Mouse (Mus musculus) c-Kit-positive CD71-positive TER-119-negative erythroid progenitor cells, embryonic 14.5 days (primary cell): ENCODE results near the gene Cntnap5a.

Experiments used
- DNase-seq: peaks from one replicate; pipeline ENCODE4 v3.0.0-alpha.2; 2013; ENCODE audit warnings: low read depth

The Cntnap5a gene

DNA sequence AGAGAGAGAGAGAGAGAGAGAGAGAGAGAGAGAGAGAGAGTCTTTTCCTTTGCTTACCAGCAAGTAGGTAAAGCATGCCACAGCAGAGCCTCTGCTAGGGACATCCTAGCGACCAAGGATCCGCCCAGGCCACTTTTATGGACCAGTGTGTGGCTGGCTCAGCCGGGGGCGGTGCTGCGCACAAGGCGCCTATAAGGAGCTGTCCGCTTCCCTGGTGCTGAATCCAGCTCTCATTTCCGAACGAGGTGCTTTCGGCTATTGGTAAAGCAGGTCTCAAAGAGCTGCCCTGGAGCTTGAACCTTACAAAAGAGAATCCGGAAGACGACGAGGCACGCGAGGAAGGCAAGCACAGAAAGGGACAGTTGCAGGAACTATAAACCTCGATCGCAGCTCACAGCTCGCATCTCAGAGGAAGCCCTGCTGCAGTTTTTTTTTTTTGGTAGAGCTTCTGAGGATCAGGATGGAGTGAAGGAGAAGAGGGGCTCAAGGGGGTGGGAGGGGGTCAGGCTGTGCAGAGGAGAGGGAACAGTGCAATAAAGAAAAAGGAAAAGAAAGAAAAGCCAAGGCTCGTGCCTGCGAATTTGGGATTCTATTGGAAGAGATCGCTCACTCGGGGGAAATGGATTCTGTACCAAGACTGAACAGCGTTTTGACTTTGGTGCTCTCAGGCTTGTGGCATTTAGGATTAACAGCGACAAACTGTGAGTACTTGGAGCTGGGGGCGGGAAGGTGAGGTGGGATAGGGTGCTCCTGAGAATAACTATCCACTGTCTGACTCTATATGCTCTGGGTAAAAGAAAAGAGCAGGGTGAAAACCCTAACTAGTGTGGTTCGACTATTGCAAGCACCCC, at the start of gene Cntnap5a:
Gene Cntnap5a, plus strand, starts transcription at position 239 of the 851 bp plus-strand sequence.
- no peak for DNase-seq

DNA sequence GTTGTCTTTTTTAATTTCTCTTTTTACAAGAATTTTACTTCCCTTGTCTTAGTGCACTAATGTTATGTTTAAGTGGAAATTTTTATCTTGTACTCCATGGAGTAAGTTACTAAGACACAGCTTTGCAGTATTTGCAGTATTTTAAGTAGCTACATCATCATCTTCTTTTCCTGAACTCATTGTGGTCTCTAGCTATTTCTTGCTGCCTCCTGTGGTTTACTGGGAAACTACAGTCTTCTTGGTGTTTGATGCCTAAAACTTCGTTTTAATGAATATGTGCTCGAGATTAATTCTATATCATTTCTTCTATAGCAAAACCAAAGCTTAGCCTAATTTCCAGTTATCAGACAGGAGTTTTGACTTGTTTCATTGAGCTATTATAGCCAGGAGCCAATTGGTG, 37.6 kb upstream of the Cntnap5a start:
- no peak for DNase-seq

DNA sequence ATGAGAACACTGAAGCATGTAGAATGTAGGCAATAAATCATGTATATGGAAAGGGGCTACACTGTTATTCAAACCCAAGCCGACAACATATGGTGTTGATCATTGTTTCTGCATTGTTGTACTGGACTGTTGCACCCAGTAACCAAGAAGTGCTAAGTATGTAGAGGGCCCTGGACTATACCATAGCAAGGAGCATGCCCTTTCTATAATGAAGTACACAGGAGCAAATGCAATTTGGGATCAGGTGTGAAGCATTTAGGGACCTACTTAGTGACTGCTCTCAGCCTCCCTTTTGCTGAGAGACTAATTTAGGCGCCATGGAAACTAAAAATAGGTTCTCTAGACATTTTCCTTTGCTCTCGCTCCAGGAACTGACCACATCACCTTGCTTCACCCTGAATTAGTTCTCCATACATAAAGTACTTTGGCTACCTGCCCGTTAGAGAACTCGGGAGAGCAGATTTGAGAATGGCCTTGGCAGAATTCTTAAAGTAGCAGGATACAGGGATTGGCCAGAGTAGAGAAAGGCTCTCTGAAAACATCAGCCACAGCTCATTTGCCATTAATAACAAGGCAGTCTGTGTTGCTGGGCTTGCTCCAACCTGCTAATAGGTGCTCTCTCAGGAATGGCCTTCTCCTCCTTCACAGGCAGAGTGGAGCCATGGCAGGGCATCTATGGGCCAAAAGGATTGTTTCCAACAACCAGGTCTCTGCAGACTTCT, 26.1 kb upstream of the Cntnap5a start:
- DNase-seq, result no peak

DNA sequence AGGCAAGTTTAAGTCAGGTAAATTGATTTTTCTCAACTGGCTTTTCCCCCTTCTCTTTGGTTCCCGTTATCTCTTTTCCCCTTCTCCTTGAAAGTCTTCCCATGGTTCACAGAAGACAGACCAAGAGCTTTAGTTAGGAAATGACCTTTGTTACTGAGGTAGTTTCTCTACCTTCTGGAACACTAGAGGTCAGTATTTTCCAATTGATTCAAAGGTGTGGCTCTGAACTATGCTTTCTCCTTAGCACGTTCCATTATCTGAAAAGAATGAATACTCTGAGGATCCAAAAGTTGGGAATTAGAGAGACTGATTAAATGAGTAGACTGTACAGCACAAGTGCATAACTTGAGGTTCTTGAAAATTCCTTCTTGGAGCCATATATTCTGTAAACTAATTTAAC, 1.9 kb downstream of the Cntnap5a start:
- DNase-seq, result no peak

DNA sequence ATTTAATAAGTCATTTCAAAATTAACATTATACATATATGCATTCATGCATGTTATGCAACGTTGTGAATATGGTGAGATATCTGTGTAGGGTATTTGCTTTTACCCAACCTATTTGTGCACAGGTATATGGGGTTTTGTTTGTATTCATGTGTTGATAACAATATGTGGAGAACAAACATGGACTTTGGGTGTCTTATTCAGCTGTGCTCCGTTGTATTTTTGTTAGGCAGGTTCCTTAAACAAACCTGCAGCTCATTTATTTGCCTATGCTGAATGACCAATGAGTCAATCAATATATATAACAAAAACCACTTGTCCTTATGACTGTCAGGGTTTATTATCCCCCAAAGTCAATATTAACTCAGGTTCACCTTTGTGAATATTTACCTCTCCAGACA, 15.2 kb downstream of the Cntnap5a start:
- no peak for DNase-seq

DNA sequence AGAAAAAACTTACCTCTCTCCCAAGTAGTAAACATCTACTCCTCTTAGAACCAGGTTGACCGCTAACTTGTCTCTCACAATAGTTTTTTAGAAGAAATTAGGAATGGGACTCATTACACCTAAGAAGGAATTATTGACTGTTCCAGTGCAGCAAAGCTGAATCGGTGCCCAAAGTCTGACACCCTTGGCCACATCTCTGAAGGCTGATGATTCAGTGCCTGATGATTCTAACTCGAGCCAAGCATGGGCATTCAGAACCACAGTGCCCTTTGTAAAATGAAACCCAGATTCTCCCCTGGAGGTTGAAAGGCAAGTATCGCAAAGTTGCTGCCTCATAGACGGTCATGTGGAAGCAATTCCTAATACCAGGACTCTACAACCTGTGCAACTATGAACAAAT, 58.0 kb downstream of the Cntnap5a start:
- DNase-seq, result no peak

DNA sequence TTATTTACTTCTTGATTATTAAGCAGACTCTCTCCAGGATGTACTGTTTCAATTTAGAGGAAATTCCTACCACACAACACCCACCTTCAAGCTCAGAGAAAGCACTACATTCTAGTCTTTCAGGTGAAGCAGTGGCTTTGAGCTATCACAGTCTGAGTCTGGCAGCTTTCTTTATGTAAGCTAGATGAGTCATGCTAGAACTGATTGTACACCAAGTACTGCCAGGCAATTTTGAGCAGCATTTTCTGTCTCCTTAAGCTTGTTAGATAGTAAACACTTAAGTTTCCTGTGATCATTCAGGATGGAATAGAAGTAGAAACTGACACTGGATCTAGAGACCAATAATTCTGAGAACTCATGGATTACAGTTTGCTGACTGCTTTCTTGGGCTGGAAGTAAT, 61.0 kb downstream of the Cntnap5a start:
- no peak for DNase-seq

DNA sequence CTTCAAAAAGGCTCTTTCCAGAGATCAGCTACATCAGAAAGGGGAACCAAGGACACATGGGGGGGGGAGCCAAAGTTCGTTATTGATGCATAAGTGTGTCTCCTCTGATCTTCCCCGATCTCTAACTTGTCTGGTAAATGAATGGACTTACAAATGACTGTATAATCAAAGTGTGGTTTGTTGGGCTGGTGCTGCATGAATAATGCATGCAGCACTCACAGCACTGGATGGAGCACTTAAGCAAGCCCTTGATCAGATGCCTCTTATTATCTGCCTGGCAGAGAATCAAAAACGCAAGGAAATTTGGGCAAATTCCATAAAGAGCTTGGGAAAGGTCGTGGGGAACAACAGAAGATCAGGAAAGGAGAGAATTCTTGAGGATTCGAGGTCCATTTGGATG, 100.2 kb downstream of the Cntnap5a start:
- DNase-seq, result no peak

DNA sequence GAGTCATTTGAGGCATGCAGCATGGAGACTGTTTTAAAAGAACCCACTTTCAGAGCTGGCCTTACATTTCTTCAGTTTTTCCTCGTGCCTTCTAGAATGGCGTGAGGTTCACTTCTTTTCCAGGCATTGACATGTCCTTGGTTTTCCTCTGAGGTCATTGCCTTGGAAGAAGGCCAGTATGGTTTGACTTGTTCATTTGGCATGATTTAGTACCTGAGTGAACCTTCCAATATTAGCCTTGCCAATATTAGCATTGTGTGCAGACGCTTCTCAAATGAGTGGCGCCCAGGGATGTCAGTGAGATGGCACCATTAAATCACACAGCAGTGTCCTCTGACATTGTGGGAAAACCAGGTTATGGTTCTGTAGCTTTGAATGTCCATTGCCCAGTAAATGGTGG, 158.0 kb downstream of the Cntnap5a start:
- DNase-seq, result no peak

DNA sequence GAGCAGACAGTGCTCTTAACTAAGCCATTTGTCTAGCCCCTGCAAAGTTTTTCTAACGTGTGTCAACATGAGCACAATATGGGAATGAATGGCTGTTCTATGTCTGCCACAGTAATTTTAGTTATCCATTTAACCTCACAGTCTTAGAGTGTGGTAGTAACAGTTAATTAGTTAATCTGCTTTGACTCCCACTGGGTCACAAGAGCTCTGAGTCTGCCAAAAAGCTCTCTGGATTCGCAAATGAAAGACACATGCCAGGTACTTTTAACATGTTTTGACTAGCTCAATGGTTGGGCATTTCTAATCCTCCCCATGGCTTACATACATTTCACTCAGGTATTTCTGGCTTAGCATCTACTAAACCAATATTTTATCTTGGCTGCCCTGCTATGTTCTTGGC, 163.0 kb downstream of the Cntnap5a start:
- DNase-seq, result no peak

DNA sequence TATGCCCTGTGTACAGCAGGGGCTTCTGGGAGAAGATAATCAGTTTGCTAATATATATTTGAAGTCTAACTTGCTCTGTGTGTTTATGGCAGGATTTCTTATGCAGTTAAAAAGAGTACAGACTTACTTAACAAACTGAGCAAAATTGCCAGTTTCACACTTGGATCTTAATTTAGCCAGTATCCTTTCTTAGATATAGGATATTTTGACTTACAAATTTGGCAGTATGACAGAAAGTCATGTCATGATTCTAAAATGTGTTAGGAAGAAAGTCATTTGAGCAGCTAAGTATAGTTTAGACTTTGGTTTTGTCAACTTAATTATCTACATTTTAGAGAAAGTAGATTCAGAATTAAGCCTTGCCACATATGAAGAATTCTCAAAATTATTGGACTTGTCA, 167.7 kb downstream of the Cntnap5a start:
- DNase-seq, result no peak

DNA sequence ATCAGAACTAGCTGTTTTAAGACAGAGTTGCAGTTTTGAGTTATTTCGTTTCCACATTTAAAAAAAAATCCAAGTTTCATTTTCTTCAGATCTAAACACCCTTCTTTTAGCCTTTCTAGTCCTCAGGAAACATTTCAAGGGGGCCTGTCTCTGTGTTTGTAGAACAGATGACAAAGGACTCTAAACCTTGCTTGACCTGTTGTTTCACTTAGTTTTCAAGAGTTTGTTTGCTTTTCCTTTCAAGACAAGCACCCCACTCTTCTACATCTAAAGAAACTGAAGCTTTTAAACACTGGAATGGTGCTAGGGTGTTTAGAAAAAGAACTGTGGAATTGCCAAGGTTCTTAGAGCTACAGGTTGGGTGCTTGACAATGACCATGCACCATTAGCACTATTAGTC, 233.8 kb downstream of the Cntnap5a start:
- DNase-seq, result no peak

DNA sequence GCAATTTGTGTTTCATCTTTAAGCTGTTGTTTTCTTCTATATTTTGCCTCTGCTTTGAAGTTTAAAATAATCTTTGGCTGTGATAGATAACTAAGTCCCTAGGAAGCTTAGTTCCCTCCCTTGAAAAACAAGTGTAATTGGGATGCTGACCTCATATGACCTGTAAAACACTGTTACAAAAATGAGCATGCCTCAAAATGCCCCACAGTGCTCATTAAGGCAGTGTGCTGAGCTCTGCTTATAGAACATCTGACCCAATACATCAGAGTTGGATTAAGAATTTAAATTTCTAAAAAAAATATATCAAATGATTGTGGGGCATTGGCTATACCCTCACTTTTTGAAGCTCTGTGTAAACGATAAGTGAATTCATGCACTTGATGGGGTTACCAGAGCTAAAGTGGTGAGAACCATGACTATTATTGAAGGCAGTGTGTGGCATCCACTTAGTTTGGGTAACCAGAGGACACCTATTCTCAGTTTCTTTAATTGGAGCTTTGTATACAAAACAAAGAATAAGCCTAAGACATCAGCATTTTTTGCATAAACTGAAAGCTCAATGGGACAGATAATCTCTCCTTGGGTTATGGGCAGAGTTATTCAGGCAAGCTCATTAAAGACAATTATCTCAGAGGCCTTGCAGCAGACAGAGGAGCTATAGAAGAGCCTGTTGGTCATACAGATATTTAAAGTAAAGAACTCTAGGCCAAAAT, 241.6 kb downstream of the Cntnap5a start:
- DNase-seq, result no peak

DNA sequence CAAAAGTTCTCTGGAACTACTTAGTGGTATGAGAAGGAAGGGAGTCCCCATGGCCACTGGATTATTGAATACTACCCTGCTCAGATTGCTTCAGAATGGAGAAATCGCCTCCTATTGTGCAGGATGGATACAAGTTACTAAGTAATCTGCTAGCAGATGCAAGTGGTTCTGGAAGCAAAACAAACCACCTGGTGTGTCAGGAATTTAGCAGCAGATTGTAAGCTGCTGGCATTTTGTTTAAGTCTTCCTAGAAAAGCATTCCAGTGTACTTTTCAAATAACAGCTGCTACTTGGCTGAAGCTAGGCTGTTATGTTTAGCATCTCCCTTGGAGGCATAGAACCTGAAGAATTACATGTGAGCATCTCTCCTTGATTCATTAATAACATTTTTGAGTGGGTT, 247.5 kb downstream of the Cntnap5a start:
- DNase-seq, result no peak

DNA sequence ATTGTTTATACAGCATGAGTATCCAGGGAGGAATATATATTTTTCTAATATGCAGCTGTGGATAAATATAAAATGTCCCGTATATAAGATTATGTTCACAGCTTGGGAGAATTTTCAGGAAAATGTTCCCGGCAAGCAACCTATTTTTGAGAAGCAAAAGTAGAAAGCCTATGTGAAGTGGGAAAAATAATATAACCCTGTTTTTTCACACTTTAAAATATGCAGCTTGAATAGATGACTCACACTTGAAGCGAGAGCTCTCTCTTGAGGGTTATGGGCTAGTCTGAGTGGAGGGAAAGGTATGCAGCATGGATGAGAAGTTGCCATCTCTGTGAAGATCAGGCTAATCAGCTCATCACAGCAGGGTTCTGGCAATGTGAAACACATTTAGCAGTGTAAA, 261.3 kb downstream of the Cntnap5a start:
- DNase-seq, result no peak

DNA sequence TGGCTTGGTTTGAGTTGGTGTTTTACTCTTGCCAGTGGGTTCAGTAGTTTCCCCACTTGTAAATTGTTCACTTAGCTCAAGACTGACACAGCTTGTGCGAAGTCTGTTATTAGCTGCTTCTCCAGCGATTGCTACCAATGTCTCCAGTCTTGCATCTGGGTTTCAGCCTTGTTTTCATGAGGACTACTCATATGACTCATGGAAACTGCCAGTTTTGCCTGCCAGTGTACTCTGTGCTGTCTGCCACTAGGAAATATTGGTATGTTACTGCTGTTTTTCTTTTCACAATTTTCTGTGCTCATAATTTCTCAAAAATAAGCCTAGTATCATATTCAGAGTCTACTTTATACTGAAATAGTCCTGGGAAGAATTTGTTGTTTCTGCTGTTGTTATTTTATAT, 272.0 kb downstream of the Cntnap5a start:
- no peak for DNase-seq

DNA sequence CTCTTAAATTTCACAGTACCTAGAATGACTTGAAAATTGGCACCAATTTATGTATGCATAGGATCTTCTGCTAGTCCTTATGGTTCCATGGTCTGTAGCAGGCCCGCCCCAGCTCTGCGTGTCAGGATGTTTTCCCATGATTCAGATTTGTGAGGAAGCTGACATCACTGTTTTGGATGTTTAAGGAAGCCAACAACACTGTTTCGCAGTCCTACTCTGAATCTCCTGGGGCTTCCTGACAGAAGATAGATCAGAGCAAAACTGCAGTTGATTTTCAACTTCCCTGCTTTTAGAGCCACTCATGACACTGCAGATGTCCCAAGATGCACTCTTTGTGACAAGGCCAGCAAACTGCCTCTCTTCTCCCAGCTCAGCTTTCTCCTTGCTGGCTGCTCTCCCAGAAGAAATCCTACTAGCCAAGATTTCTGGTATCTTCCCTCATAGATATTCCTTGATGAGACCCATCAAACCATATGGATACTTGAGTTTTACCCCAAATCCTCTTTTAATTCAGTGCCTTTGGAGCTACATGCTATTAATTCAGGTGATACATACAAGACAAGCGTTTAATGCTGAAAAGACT, 280.5 kb downstream of the Cntnap5a start:
- DNase-seq, result no peak

DNA sequence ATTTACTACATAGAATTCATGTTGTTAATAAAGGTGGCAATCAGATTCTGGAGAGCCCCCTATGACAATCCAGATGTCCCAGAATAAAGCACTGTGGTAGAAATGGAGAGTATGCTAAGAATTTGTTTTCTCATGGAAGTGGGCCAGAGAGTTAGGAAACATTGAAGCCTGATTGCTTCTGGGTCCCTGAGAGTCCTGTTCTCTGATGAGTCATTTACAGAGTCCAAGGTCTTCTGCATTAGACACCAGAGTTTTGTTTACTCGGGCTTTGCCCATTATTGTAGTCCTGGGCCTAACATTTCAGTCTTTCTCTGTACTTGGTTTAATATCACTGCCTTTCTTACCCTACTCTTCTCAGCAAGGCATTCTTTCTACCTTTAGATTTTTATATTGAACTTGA, 305.6 kb downstream of the Cntnap5a start:
- no peak for DNase-seq

DNA sequence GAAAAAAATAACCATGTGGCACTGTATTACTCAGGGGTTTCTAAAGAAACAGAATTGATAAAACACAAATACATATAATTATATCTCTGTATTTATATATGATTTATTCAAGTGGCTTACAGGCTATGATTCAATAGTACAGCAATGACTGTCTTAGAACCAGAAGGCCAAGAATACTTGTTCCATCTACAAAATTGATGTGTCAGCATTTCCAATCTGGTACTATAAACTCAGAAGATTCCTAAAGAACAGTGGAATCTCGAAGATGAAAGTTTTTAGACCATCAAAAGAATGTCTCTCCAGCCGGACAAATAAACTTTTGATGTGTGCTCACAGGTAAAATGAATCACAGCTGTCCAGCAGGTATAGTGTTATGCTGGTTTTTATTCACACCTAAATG, 331.2 kb downstream of the Cntnap5a start:
- no peak for DNase-seq

DNA sequence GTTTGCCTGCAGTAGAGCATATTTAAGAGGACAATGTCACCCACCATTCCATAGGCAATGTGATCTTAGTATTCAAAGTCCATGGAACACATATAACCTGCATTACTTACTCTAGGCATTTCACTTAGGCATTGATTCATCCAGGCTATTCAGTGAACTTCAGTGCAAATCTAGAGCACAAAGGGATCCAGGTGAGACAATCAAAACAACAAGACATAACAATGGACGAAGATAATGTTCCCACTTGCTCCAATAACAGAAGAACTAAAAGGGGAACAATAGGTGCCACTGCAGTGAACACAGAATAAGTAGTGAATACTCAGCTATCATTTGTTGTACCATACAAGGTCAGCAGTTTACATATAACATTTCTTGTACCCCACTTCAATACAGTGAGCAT, 345.1 kb downstream of the Cntnap5a start:
- DNase-seq, result no peak

DNA sequence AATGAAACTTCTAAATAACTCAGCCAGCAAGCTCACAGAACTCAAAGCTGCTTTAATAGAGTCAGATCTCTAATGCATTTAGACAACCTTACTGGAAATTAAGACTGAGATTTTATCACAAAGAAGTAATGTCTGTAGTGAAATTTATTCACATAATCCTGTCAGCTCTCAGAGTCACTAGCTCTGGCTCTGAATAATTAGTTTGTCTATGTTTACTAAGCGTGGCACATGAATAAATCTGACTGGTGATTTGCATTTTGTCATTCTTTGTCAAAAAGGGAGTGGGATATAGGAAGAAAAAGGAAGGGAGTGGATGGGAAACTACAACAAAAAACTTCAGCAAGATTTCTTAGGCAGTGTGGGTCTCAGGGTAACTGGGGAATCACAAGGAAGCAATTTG, 351.3 kb downstream of the Cntnap5a start:
- DNase-seq, result no peak

DNA sequence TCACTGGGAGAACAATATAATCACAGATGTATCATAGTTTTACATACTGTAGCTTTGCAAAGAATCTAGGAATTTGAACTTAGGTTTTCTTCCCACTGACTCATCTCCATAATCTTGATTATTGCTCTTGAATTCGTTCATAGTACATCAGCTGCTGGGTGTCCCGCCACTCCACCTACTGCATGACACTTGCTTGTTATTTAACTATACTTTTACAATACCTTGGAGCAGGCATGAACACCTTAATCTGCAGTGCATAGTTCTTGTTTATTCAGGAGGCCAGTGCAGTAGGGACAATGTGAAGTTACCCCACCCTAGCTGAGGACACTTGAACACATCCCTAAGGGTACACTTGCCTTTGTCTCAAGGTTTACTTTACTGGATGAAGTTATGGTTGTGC, 352.3 kb downstream of the Cntnap5a start:
- DNase-seq, result no peak

DNA sequence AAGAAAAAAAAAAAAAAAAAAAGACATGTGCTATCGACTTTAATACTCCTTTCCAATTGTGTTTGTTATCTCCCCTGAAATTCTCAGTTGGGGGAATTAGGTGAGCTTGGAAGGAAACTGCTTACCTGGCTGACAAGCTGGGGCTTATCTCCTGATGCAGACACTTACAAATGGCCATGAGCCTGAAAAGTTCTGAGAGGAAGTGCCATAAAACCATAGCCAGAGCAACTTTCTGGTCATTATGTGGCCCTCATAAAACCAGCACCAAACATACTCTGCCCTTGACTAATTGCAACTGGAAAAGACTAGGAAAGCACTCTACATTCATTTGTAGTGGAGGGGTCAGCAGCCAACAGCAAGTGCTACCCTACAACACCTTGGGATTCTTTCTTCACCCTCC, 359.5 kb downstream of the Cntnap5a start:
- no peak for DNase-seq
